Mouse (Mus musculus) myocyte (in vitro differentiated cells): ENCODE measurements around the gene Nrip1. TPM values are rescaled to one million over a fixed set of nuclear protein-coding genes. Genes with fewer than 3 reads are reported as not detected.

Experiments
- H3K27me3 ChIP-seq: one replicate; pipeline ENCODE4 v1.6.1; 2011; ENCODE audit not compliant: control insufficient read depth, insufficient read depth, insufficient read length
- H3K36me3 ChIP-seq: one replicate; pipeline ENCODE4 v1.6.1; 2011; ENCODE audit not compliant: control insufficient read depth, insufficient read depth
- H3K4me2 ChIP-seq: one replicate; pipeline ENCODE4 v1.6.1; 2011; ENCODE audit warnings: low read depth, control low read depth
- H3K4me3 ChIP-seq: one replicate; pipeline ENCODE4 v1.5.1; 2011; ENCODE audit warnings: mild to moderate bottlenecking, control low read depth, moderate library complexity
- H3K79me2 ChIP-seq: one replicate; pipeline ENCODE4 v1.6.1; 2011; ENCODE audit not compliant: control insufficient read depth, insufficient read depth
- H3ac ChIP-seq: one replicate; pipeline ENCODE4 v1.6.1; 2011; ENCODE audit not compliant: control insufficient read depth, insufficient read length
- CEBPB ChIP-seq: IDR thresholded peaks from 2 replicates; pipeline ENCODE4 v1.6.1; 2011; ENCODE audit warnings: mild to moderate bottlenecking, moderate library complexity; ENCODE audit not compliant: poor library complexity, insufficient read depth, severe bottlenecking
- E2F4 ChIP-seq: IDR thresholded peaks from one replicate; pipeline ENCODE4 v1.6.1; 2011; ENCODE audit warnings: mild to moderate bottlenecking, control low read depth, moderate library complexity; ENCODE audit not compliant: insufficient read depth
- MAX ChIP-seq: IDR thresholded peaks from one replicate; pipeline ENCODE4 v1.6.1; 2011; ENCODE audit warnings: low read depth, mild to moderate bottlenecking, control low read depth
- MYOD1 ChIP-seq, 3 experiments: IDR thresholded peaks; one replicate each; pipeline ENCODE4 v1.6.1; 2011; ENCODE audit warnings: control low read depth in 2 of 3, low read depth in 2 of 3, mild to moderate bottlenecking in 2 of 3, moderate library complexity in 1 of 3; ENCODE audit not compliant: insufficient read length in 2 of 3, control insufficient read depth in 1 of 3
- MYOG ChIP-seq, 3 experiments: IDR thresholded peaks; one replicate each; pipeline ENCODE4 v1.6.1; 2011; ENCODE audit warnings: control low read depth in 2 of 3, low read depth in 2 of 3, mild to moderate bottlenecking in 2 of 3; ENCODE audit not compliant: insufficient read length in 2 of 3, control insufficient read depth in 1 of 3, insufficient read depth in 1 of 3
- POLR2A ChIP-seq: IDR thresholded peaks from one replicate; pipeline ENCODE4 v1.6.1; 2011; ENCODE audit warnings: low read depth, mild to moderate bottlenecking, control low read depth, moderate library complexity; ENCODE audit not compliant: insufficient read length
- POLR2AphosphoS2 ChIP-seq: IDR thresholded peaks from one replicate; pipeline ENCODE4 v1.6.1; 2011; ENCODE audit warnings: low read depth, control low read depth; ENCODE audit not compliant: insufficient read length
- REST ChIP-seq: IDR thresholded peaks from one replicate; pipeline ENCODE4 v1.6.1; 2011; ENCODE audit warnings: mild to moderate bottlenecking, control low read depth, moderate library complexity; ENCODE audit not compliant: insufficient read depth, insufficient read length
- SRF ChIP-seq: IDR thresholded peaks from one replicate; pipeline ENCODE4 v1.6.1; 2011; ENCODE audit warnings: low read depth; ENCODE audit not compliant: control insufficient read depth, insufficient read length
- TCF12 ChIP-seq: IDR thresholded peaks from one replicate; pipeline ENCODE4 v1.6.1; 2011; ENCODE audit warnings: mild to moderate bottlenecking, control low read depth; ENCODE audit not compliant: poor library complexity, insufficient read depth, severe bottlenecking
- TCF3 ChIP-seq: IDR thresholded peaks from one replicate; pipeline ENCODE4 v1.6.1; 2011; ENCODE audit warnings: low read depth, control low read depth; ENCODE audit not compliant: insufficient read length
- USF1 ChIP-seq: IDR thresholded peaks from one replicate; pipeline ENCODE4 v1.6.1; 2011; ENCODE audit warnings: low read depth, mild to moderate bottlenecking, control low read depth, moderate library complexity
- polyA plus RNA-seq: library from polyadenylated mRNA; unstranded; fragments of >200 nt; fragmentation: generic; extraction: Trizol; gene quantifications from one replicate; pipeline ENCODE4 v1.2.1, GENCODE M21; 2012; ENCODE audit warnings: missing spikeins

Gene Nrip1
- polyA plus RNA-seq, 1 experiment = 3.9 TPM

- H3ac ChIP-seq = no peak overlapping the region
- H3K27me3 ChIP-seq = no peaks in the 10 kb centered on the region
- H3K79me2 ChIP-seq = peaks cover 95% of the 10 kb centered on the region
- H3K4me3 ChIP-seq = no peak overlapping the region
- TF ChIP-seq MYOG (IDR thresholded peaks at IDR 0.05; ENCODE audit: control insufficient read depth in 1 of 3, insufficient read depth in 1 of 3, insufficient read length in 2 of 3, low read depth in 2 of 3) = no peak
- TF ChIP-seq E2F4 = no peak
- TF ChIP-seq USF1 = no peak
- TF ChIP-seq MAX = no peak
- no peak for TF ChIP-seq SRF
- TF ChIP-seq TCF12 = no peak
- TF ChIP-seq REST = no peak
- no peak for TF ChIP-seq TCF3
- no peak for TF ChIP-seq POLR2A
- no peak for TF ChIP-seq POLR2AphosphoS2
- no peak for TF ChIP-seq MYOD1 (IDR thresholded peaks at IDR 0.05; ENCODE audit: control insufficient read depth in 1 of 3, insufficient read length in 2 of 3, low read depth in 2 of 3)
- TF ChIP-seq CEBPB = no peak
- H3K36me3 ChIP-seq = no peaks in the 10 kb centered on the region
- H3K4me2 ChIP-seq = no peak overlapping the region
Measured at GRCm38 (mm10) chr16:76358757-76359156, 14.9 kb downstream of the Nrip1 start.

GRCm38 (mm10) chr16:76358128-76358748 lies 15.4 kb downstream of the Nrip1 start:
- no peak overlapping the region for H3K4me3 ChIP-seq
- H3K27me3 ChIP-seq = no peaks in the 10 kb centered on the region
- no peak overlapping the region for H3ac ChIP-seq
- TF ChIP-seq MAX (no peak), POLR2AphosphoS2 (no peak), MYOD1 (IDR thresholded peaks at IDR 0.05; ENCODE audit: control insufficient read depth in 1 of 3, insufficient read length in 2 of 3, low read depth in 2 of 3) (no peak), MYOG (IDR thresholded peaks at IDR 0.05; ENCODE audit: control insufficient read depth in 1 of 3, insufficient read depth in 1 of 3, insufficient read length in 2 of 3, low read depth in 2 of 3) (no peak), REST (no peak), POLR2A (no peak), TCF3 (no peak), CEBPB (no peak), E2F4 (no peak), TCF12 (no peak), USF1 (no peak), SRF (no peak)
- peaks cover 94% of the 10 kb centered on the region for H3K79me2 ChIP-seq
- H3K36me3 ChIP-seq = no peaks in the 10 kb centered on the region
- H3K4me2 ChIP-seq = no peak overlapping the region

GRCm38 (mm10) chr16:76357155-76357554 lies 16.5 kb downstream of the Nrip1 start:
- no peak overlapping the region for H3K4me3 ChIP-seq
- TF ChIP-seq POLR2AphosphoS2 (no peak), MYOG (IDR thresholded peaks at IDR 0.05; ENCODE audit: control insufficient read depth in 1 of 3, insufficient read depth in 1 of 3, insufficient read length in 2 of 3, low read depth in 2 of 3) (no peak), MYOD1 (IDR thresholded peaks at IDR 0.05; ENCODE audit: control insufficient read depth in 1 of 3, insufficient read length in 2 of 3, low read depth in 2 of 3) (no peak), REST (no peak), TCF3 (no peak)

GRCm38 (mm10) chr16:76355947-76356550 lies 17.6 kb downstream of the Nrip1 start:
- Histone ChIP-seq H3ac (no peak overlapping the region), H3K36me3 (peaks cover 5% of the 10 kb centered on the region), H3K4me2 (no peak overlapping the region), H3K27me3 (no peaks in the 10 kb centered on the region), H3K4me3 (no peak overlapping the region), H3K79me2 (peaks cover 83% of the 10 kb centered on the region)
- TF ChIP-seq TCF3 (no peak), REST (no peak), POLR2AphosphoS2 (no peak), E2F4 (no peak), POLR2A (no peak), CEBPB (no peak), USF1 (no peak), MYOG (IDR thresholded peaks at IDR 0.05; ENCODE audit: control insufficient read depth in 1 of 3, insufficient read depth in 1 of 3, insufficient read length in 2 of 3, low read depth in 2 of 3) (no peak), SRF (no peak), MYOD1 (IDR thresholded peaks at IDR 0.05; ENCODE audit: control insufficient read depth in 1 of 3, insufficient read length in 2 of 3, low read depth in 2 of 3) (no peak), MAX (no peak)

More at GRCm38 (mm10) chr16:76357155-76357554, 16.5 kb downstream of the Nrip1 start:
- Histone ChIP-seq H3ac (no peak overlapping the region), H3K36me3 (no peaks in the 10 kb centered on the region), H3K79me2 (peaks cover 90% of the 10 kb centered on the region), H3K4me2 (no peak overlapping the region), H3K27me3 (no peaks in the 10 kb centered on the region)
